Mouse (Mus musculus) CD4-positive naive resting alpha-beta T cell, adult 76 days (primary cell): ENCODE data around the gene Zfp931. TPM values are rescaled to one million over a fixed set of nuclear protein-coding genes. Genes with fewer than 3 reads are reported as not detected.

Experiments used
- total RNA-seq: library from RNA; stranded (reverse); gene quantifications from one replicate; pipeline ENCODE4 v1.2.4, GENCODE M21; 2023

Gene Zfp931
- total RNA-seq = 10.5 TPM

DNA sequence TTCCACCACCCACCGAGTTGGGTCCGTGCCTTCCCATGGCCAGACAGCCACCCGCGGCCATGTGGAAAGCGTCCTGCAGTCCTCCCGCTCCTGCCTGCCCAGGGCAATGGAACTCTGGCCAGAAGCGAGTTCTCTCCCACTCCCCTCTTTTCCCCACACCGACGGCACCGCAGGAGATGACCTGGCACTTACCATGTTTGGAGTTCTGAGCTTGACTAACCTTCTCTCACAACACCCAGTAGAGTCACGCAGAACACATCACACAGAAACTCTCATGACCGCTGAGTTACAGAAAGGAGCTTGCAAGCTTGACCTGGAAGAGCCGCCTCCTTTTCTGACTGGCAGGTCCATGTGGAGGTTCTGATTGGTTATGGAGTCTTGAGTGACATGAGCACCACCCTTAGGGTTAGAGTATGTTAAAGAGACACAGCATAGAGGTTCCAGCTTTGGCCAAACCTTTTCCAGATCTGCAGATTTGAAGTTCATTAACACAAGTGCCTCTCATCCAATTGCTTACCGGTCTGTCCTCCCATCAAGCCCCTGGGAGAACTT lies at the start of gene Zfp931:
TSS of gene Zfp931 (minus strand) at position 311 of the 552 bp plus-strand sequence.

DNA sequence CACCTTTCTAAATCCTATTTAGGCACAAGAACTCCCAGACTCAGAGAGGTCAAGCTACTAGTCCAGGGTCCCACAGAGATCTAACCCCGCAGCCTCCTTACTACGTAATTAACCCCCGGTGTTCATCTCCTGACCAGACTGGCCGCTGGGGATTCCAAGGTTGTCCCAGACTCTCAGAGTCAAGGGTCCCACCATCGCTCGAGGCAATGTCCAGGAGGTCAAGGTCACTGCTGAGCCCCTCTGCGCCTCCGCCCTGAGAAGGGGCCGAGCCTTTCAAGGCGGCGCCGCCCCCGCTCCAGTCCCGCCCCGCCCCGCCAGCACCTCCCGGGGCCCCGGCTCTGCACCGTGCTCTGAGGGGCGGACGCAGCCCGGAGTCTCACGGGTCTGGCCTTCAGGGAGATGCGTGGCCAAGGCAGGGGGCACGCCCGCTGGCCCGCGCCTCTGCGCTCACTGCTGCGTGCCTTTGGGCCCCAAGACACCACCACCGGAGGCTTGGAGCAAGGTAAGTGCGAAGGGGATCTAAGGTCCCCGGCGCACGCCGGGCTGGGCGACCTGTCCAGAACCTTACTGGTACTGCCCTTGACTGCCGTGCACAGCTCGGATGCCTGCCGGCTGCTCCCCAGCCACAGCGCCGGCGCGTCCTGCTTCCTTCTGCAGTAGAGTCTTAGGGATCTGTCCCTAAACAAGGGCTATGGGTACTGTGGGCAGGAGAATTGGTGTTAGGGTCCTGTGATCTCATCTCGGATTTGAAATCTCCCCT lies 40.7 kb upstream of the Zfp931 start, which contains the start of gene Phactr3:
TSS of gene Phactr3 (plus strand) at position 175 of the 760 bp plus-strand sequence.

DNA sequence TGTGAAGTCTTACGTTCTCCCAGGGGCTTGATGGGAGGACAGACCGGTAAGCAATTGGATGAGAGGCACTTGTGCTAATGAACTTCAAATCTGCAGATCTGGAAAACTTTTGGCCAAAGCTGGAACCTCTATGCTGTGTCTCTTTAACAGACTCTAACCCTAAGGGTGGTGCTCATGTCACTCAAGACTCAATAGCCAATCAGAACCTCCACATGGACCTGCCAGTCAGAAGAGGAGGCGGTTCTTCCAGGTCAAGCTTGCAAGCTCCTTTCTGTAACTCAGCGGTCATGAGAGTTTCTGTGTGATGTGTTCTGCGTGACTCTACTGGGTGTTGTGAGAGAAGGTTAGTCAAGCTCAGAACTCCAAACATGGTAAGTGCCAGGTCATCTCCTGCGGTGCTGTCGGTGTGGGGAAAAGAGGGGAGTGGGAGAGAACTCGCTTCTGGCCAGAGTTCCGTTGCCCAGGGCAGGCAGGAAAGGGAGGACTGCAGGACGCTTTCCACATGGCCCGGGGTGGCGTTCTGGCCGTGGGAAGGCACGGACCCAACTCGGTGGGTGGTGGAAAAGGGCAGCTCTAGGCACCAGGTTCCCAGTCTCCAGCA lies 55.2 kb downstream of the Zfp931 start, which contains the start of gene Zfp971:
TSS of gene Zfp971 (plus strand) at position 274 of the 601 bp plus-strand sequence.

Other genes starting within 250 kb of the Zfp931 start
- 5.5 TPM for gene Gm14325, start 238.1 kb downstream of the Zfp931 start, total RNA-seq
- gene Gm14327, start 181.4 kb downstream of the Zfp931 start, total RNA-seq = not detected
- not detected for gene Zfp972, start 152.9 kb downstream of the Zfp931 start, total RNA-seq
- gene Gm14326, start 121.2 kb downstream of the Zfp931 start, total RNA-seq = 8.6 TPM
- gene Zfp971, start 55.2 kb downstream of the Zfp931 start, total RNA-seq = 10.9 TPM
- not detected for gene Phactr3, start 40.5 kb upstream of the Zfp931 start, total RNA-seq